Comparison of ENCODE assay signal across 16 mouse cellular contexts in genomic region chr16:24880698-24881097, GRCm38 (mm10).
DNase-seq lines count a peak whose midpoint lies in the region; ATAC-seq lines count a peak whose summit lies in the region.
"Had no signal": no experiment of that assay in that cellular context is flagged by ENCODE, and none has a peak within 500 bp of the region (broad histone marks: within the 10 kb centered on the region; RNA-seq: fewer than 3 reads in every experiment).

No protein-coding gene starts in this region.

- no peak overlapping the region for H3K4me3 ChIP-seq in heart, embryonic 11.5 days (ENCODE audit: low read depth, low read length)

- H3K36me3 ChIP-seq in heart, embryonic 11.5 days (ENCODE audit: control insufficient read depth, insufficient read depth, low read length): no peaks in the 10 kb centered on the region

- H3K27me3 ChIP-seq in heart, embryonic 11.5 days (ENCODE audit: control insufficient read depth, insufficient read depth, low read length): no peaks in the 10 kb centered on the region
- H3K27me3 ChIP-seq: Patski had no signal

- peak; percentile 21 for DNase-seq in heart, adult 11 months
- DNase-seq in right cerebral cortex, adult 18-20 months: peak; percentile 45
- DNase-seq in right cerebral cortex, postnatal 25 days: no peak
- peak; percentile 16 to 28 for DNase-seq in left cerebral cortex, adult 9 months (ENCODE audit: low spot score in 2 of 2)
- peak; percentile 62 for DNase-seq in telencephalon, adult 2 months (ENCODE audit: low read depth, low spot score)
- no peak for DNase-seq in thymus, postnatal 36 days
- DNase-seq in yolk sac, embryonic 10.5 days (ENCODE audit: low spot score): no peak
- DNase-seq: gastrocnemius, postnatal 36 days; heart, postnatal 10 days; kidney, postnatal 36 days; thymus, postnatal 4 days had no signal

- H3K9me3 ChIP-seq in heart, embryonic 11.5 days (replicated peaks; ENCODE audit: control insufficient read depth, low read length): no peaks in the 10 kb centered on the region

- no peak overlapping the region for H3K4me2 ChIP-seq in heart, embryonic 11.5 days

- H3K27ac ChIP-seq in heart, embryonic 11.5 days (ENCODE audit: low read depth, low read length): no peak overlapping the region

- H3K9ac ChIP-seq in heart, embryonic 11.5 days (ENCODE audit: low read depth, low read length): no peak overlapping the region

- no peak for ATAC-seq in heart, embryonic 11.5 days (replicated peaks; ENCODE audit: insufficient number of reproducible peaks, low FRiP score, low TSS enrichment)
- ATAC-seq: CD4-positive, CD25-positive, alpha-beta regulatory T cell, adult 4 months; intestine, postnatal 0 days; lung, postnatal 0 days; Patski had no signal

- peaks cover 14% of the 10 kb centered on the region; the same call in 1 of the 2 replicates for H3K4me1 ChIP-seq in heart, embryonic 11.5 days (ENCODE audit: control insufficient read depth, insufficient read depth, low read length)

- 68% methylated on average over 8 of the region's 8 CpGs for WGBS in heart, embryonic 11.5 days (ENCODE audit: insufficient replicate concordance)

Comparison
In these comparisons a context has a peak if more than half of its experiments do, and no peak if none do; other contexts are left out.
1. DNase-seq: peak in heart, adult 11 months (single experiment), right cerebral cortex, adult 18-20 months (single experiment), left cerebral cortex, adult 9 months (2 of 2) and telencephalon, adult 2 months (single experiment); none in right cerebral cortex, postnatal 25 days (single experiment), thymus, postnatal 36 days (0 of 2) and yolk sac, embryonic 10.5 days (single experiment).